Mouse (Mus musculus) gastrocnemius, postnatal 36 days (tissue): Measurements from ENCODE around the gene Eda2r. TPM values are rescaled to one million over a fixed set of nuclear protein-coding genes. Genes with fewer than 3 reads are reported as not detected.
A peak's percentile ranks its signal among the peaks of the same experiment; 100 is the strongest.

ENCODE experiments used
- DNase-seq, 2 experiments: peaks; one replicate each; pipeline ENCODE4 v3.0.0; 2022
- intact Hi-C: fragments of 180-260 bp; cut with DNase I; formaldehyde crosslinking; loops from one replicate; pipeline ENCODE4 v1.15.1; 2025
- long read RNA-seq, 2 experiments: library from polyadenylated mRNA; stranded (forward); transcript quantifications; one replicate each; pipeline ENCODE4 v2.0.0; 2021
- total RNA-seq, 2 experiments: library from RNA; stranded (reverse); gene quantifications; 2 replicates each; pipeline ENCODE4 v1.2.3; 2021

Eda2r gene
- total RNA-seq: 1 to 10 TPM; 5.0 to 10.0 TPM
- long read RNA-seq, experiment 1, partial matches to known transcripts: 0 of 4 reads
- long read RNA-seq, experiment 1, other reads (novel, unspliced or antisense): 4 of 4 reads
- long read RNA-seq, experiment 2, full-length matches to known transcripts: 2 of 8 reads
- long read RNA-seq, experiment 2, partial matches to known transcripts: 1 of 8 reads
- long read RNA-seq, experiment 2, other reads (novel, unspliced or antisense): 5 of 8 reads

DNA sequence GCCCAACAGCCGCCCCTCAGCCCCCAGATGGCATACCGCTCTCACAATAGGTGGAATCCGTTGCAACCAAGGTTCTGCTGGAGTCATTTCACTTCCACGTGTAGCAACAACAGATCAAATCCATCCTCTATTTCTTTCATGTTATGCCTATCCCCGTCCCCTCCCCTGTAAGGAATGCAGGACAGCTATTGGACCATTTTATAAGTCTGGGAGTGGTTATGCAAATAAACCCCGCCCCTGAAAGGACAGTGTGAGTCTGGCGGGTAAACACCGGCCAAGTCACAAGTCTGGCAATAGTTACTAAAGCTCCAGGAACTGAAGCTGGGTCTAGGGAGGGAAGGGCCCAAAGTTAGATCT, at the start of gene Eda2r:
TSS of gene Eda2r (minus strand) at position 152 of the 357 bp plus-strand sequence.
- peak; percentile 26 to 56 for DNase-seq
- intact Hi-C loops: no loop called here

DNA sequence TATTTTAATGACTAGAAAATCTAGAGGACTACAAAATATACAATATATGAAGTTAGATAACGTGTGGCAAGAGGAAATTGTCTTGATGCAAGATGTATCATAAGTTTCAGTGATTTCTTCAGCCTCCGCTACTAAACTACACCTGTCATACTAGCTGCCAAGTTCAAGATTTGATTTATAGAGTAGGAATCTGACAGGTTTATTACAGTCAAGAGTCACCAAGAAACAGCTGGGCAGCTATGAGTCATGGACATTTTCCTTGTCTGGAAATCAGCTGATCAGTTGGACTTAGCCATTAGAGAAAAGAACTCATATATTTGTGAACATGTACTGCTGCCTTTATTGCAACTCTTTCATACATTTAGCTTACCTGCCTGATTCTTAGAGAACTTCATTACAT, 20.9 kb upstream of the Eda2r start:
- no peak for DNase-seq
- intact Hi-C loops: no loop called here

DNA sequence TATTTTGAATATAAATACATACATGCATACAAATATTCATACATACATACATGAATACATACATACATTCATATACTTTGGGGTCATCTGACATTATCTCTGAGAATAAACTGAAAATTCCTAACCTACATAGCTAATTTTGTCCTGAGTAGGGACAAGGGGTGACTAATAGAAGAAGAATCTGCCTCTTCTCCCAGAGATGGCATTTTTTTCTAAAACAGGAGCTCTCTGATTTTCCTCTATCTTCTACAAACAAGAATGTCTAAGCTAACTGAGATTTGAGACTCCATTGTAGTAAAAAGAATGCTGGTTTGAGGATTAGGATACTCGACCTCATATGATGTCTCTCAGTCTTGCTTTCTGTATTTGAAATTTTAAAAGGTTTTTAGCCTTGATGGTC, 1.1 kb upstream of the Eda2r start:
- DNase-seq: no peak
- intact Hi-C loops: no loop called here

DNA sequence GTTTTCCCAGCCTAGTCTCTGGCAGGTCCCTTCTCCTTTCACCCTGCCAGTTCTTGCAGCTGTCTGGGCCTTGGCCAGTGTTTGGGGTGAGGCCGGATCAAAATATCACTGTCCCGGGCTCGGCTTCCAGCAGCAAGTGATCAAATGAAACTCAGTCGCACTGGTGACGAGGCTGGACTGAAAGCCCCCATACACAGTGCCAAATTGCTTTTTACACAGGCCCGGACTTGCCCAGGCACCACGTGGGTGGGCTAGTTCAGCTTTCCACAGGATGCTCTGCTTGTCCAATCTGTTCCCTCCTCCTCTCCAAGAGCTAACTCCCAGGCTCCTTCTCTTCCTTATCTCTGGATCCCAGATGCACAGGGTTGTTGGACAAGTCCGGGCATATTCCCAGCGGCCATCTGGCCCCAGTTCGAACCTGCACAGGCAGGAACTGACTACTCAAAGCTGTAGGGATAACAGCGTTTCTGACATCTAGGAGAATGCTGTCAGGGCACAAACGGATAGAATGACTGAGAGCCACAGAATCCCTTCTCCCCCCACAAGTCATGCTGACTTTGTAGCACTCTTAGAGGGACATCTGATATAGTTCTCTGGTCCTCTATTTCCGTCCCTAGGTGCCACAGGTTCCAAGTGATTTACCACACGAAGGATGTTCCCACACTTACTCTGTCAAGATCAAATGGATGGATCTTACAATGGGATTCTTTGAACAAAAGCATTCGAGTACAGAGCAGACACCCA, 523 bp downstream of the Eda2r start:
- DNase-seq: peak; percentile 79 to 85
- intact Hi-C loops: no loop called here

DNA sequence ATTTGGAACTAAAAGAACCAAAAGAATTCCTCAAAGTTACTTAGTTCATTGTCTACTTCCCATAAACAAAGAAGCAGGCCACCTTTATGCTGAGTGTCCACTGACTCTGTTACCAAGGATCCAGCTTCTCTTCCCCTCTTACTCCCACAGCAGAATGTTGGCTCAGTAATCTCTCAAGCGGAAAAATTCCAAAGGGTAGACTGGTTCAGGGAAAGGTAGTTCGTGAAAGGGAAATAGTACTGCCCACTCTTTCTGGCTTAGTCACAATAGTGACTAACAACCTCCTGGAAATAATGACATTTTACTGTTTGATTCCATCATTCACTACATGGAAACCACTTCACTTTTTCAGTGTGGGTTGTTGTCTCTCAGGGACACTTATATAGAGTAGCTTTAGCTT, 4.2 kb downstream of the Eda2r start:
- DNase-seq: no peak
- intact Hi-C loops: no loop called here

DNA sequence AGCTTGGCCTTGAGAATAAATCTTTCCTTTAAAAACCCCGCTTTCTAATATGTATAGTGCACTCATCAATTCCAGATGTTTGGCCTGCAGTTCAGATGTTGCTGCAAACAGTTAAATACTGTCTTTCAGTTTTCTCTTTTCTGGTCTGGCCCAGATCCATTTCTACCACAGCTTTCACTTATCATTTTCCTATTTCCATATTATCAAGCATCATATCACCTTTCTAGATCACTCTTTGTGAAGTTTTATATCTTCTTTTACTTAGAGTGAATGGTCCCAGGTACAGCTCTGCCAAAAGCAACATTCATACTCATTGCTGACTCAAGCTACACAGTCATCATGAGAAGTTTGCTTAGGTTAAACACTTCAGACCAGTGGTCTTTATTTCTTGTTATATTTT, 7.8 kb downstream of the Eda2r start:
- intact Hi-C loops: no loop called here
- no peak for DNase-seq

DNA sequence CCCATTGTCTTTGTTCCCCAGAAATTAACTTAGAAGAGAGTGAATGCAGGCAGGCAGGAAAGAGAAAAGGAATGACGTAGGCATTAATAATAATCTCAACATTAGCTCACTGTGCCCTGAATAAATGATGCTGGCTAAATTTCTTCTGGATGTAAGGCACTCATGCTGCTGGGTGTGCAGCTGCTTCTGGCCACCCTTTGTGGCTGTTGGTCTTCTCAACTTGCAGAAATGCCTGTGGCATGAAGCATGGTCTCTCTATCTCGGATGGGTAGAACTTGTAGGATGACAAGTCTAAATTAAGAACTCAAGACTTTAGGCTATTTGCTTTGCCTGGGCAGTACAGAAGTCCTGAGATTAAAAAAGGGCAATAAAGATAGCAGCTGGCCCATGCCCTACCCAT, 8.3 kb downstream of the Eda2r start:
- intact Hi-C loops: no loop called here
- DNase-seq: no peak

DNA sequence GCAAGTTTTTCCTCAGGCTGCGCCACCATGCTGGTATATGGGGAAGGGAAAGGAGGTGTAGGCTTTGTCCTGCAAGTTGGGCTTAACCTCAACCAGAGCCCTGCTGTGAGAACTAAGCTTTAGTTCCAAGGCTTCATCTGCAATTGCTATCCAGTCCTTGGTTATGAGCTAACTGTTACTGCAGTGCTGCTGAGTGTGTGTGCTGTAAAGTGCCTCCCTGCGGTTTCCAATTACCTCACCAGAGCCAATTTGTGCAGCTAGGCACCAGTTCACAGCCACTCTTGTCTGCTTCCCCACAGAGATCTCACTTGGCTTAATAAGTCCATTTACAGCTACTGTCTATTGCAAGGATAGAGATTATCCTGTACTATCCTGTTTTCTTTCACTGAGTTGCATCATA, 16.1 kb downstream of the Eda2r start:
- no peak for DNase-seq
- intact Hi-C loops: no loop called here

DNA sequence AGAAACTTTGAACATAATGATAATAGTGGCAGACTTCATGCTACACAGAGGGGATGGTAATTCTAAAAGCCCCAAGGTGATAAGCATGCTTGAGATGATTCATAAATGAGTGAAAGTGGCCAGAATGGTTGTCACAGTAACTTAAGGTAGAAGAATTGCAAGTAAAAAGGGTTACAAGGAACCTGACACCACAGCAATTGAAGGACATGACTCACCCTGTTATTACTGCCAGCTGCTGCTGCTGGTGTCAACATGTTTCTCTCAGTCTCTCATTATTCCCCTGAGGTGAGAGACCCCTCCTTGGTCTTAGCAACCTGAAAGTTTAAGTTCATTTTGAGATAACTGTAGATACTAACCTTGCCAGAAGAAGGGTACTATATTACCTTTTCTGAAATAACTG, 49.1 kb downstream of the Eda2r start:
- intact Hi-C loops: no loop called here
- DNase-seq: no peak
